Mouse (Mus musculus) kidney, postnatal 25 days (tissue): ENCODE results near the gene Esrrg.

ENCODE experiments used
- DNase-seq, 2 experiments: peaks; one replicate each; pipeline ENCODE4 v3.0.0; 2021; ENCODE audit warnings: mixed read lengths in 2 of 2

Gene Esrrg

GRCm38 (mm10) chr1:187710434-187710948, 101.9 kb downstream of the Esrrg start:
- no peak for DNase-seq

DNA sequence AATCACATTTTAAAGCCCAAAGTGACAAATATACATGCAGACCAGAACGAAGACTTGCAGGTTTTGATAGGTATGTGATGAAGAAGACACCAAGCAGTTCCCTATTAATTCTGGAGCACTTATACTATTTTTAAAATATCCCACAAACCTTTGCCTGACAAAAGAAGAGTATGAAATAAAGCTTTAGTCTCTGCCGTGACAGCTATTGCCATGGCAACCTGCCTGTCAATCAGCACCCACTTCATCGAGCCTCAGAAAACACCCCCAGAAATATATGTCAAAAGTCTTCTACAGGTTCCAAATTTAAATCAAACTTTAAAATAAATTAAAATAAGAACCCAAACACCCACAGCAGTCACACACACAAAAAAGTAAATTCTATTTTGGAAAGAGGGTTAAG, 112.4 kb downstream of the Esrrg start:
- no peak for DNase-seq

- DNase-seq: no peak
Observed at GRCm38 (mm10) chr1:187722016-187722415, 113.4 kb downstream of the Esrrg start.

DNA sequence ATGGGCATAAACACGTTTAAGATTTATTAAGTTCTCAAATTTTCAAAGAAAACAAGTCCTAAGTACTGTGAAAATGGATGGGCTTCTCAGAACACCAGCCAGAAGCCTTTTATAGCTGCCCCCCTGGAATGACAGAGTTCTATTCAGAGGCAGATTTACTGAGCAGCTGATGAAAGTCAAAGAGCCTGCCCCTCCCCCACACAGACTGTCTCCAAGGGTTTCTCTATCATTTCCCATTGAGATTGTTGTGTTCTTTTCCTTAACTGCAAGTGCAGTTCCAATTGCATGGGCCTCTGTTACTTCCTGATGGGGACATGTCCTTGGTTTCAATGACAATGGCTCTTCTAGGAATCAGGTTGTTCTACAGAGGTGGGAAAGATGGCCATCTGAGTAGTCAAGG, 116.1 kb downstream of the Esrrg start:
- no peak for DNase-seq

GRCm38 (mm10) chr1:187725351-187725750, 116.8 kb downstream of the Esrrg start:
- DNase-seq: no peak

DNA sequence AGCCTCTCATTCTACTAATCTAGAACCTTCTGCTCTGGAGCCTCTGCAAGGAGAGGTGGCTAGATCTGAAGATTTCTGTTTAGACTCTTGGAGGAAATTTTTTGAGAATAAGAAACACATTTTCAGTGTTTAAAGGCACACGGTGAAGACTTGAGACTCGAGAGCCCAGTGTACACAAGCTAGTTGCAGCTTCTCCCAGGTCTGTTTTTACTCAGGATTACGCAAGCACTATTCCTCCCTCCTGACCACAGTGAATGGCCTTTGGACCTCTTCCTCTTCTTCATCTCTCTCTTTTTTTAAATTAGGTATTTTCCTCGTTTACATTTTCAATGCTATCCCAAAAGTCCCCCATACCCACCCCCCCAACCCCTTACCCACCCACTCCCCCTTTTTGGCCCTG, 122.6 kb downstream of the Esrrg start:
- peak in 1 of 2 experiments; percentile 11 for DNase-seq

DNA sequence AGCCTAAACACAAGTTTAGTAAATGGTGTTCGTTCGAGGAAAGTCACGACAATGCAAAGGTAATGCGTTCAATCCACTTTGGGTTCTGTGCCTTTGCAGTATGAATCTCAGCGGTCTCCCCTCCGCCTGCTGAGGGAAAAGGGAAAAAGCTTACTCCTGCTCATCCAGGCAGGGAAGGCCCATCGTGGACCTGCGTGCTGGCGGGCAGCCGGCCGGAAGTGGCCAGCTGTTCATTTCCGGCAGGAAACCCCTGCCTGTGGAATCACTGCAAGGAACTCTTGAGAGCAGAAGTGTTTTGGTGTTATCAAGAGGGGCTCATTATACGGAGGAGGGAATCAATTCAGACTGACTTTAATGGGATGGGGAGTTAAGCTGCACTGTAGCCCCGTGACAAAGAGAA, 127.9 kb downstream of the Esrrg start:
- no peak for DNase-seq

DNA sequence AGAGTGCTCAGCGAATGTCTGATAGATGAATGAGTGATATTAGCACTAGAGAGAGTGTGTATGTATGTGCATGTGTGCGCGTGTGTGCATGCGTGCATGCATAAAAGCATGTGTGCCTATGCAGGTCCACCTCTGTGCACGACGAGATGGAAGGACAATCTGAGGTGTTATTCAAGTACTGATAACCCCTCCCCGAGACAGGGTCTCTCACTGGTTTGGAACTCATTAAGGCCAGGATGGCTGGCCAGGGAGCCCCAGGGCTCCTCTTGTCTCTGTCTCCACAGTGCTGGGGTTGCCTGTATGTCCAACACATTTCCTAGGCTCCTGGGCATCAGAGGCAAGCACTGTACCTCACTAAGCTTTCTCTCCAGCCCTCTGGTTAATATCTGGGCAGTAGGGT, 128.7 kb downstream of the Esrrg start:
- DNase-seq: no peak

- DNase-seq: no peak
Observed at GRCm38 (mm10) chr1:187740531-187740930, 131.9 kb downstream of the Esrrg start.

DNA sequence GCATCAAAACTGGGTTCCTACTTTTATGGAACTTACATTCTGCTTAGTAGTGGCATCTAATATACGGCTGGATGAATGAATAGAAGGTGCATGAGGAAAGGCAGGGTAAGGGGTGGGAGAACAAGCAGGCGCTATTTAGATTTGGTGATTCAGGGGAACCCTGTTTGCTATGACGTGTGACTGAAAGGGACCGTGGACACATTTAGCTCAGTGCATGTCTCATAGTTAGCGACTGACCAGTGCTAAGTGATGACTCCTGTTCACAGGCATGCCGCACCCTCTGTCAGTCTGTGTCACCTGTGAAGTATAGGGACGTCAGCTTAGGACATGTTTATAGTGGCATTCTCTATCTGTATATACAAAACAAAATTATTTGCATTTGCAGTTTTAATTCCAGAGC, 132.7 kb downstream of the Esrrg start:
- no peak for DNase-seq

DNA sequence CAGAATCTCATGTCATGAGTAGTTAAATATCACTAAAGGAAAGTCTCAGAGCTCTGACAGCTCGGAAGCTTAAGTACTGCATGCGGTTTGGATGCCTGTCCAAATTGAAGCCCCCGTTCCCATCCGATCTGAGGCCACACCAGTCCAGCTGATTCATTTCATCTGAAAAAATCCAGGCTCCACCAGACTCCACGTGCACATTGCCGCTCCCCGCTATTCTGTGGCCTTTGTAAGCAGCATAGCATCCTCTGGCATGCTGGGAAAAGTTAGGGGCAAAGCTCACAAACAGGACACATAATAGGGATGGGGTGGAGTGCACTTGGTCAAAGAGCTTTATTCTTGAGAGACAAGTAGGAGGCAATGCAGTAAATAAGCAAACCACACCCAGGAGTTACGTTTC, 133.5 kb downstream of the Esrrg start:
- DNase-seq: no peak

- no peak for DNase-seq
Observed at GRCm38 (mm10) chr1:187749294-187749693, 140.7 kb downstream of the Esrrg start.

DNA sequence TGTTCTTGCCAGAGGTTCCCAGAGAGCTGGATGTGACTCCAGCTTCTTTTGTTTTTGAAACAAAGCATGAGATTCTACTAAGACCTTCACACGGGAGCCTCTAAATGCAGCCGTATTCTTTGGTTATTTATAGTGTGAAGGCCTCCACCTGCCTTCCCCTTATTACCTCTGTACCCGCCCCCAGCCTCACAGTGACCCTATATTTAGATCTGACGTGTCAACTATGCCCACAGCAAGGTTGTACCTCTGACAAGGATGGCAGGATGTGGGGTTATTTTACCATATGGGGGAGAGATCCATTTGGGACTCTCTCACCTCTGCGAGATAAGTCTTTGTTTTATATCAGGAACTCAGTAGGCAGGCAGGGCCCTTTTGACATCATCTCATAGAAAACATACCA, 141.3 kb downstream of the Esrrg start:
- DNase-seq: no peak

DNA sequence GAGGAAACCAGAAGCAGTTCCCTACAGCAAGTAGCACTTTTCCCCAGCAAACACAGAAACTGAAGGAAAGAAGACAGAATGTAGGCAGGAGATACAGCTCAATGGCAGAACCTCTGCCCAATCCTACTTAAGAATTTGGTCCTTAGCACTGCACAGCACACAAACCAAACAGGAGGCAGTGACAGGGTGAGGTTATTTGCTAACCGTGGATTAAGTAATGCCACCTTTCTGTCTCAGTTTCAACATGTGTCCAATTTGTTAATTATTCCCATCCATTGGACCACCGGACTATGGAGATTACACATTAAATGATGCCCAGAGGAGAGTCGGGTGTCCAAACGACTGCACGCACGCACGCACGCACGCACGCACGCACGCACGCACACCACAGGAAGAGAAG, 146.9 kb downstream of the Esrrg start:
- DNase-seq: no peak

- DNase-seq: no peak
Observed at GRCm38 (mm10) chr1:187757981-187758380, 149.4 kb downstream of the Esrrg start.

DNA sequence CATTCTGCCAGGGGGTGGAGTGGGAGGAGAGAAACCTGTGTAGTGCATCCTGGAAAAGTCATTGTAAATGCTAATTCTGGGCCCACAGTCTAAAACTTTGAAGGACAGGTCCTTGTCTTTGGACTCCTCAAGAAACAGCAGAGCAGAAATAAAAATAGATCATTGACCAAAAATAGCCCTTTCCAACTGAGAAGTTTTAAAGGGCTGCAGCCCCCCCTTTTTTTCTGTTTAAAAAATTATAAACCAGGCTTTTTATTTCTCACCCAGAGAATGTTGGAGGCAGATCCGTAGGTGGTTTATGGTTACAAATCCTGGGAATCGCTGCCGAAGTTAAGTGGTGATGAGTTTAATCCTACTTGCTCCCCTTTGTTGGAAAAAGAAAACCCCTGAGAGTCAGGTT, 150.0 kb downstream of the Esrrg start:
- peak; percentile 15 to 52 for DNase-seq

- DNase-seq: peak; percentile 28 to 53
Observed at GRCm38 (mm10) chr1:187759536-187759935, 150.9 kb downstream of the Esrrg start.

DNA sequence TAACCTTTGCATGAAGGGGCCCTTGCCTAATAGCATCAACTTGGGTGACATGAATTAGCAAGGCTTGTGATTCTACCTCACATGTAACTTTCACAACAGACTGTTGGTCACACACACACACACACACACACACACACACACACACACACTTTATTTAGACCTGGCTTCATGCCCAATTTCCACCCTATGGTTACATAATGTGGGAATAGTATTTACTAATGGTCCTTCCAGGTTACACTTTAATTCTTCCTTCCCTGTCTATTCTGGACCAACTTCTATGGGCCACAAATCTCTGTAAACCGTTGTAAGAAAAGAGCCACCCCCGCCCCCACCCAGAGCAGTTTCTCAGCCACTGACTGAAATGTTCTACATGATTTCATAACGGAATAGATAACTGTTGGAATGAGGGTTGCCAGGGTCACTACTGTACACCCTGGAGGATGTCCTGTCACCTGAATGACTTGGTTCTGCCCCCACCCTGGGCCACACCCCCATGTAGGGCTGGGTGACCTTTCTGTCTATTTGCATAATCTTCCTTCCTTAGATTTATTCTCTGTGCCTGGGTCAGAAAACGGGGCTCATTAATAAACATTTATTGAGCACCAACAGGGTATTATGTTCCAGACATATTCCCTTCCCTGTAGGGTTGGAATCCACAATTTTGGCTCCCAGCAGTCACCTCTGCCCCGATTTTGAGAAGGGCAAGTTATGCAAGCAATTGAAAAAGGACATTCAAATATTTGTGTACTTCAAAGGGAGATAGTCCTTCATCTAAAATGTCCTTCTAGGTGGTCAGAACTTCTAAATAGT, 154.3 kb downstream of the Esrrg start:
- DNase-seq: peak; percentile 48 to 68

GRCm38 (mm10) chr1:187763451-187763755, 154.8 kb downstream of the Esrrg start:
- no peak for DNase-seq

GRCm38 (mm10) chr1:187763821-187764220, 155.2 kb downstream of the Esrrg start:
- DNase-seq: no peak

DNA sequence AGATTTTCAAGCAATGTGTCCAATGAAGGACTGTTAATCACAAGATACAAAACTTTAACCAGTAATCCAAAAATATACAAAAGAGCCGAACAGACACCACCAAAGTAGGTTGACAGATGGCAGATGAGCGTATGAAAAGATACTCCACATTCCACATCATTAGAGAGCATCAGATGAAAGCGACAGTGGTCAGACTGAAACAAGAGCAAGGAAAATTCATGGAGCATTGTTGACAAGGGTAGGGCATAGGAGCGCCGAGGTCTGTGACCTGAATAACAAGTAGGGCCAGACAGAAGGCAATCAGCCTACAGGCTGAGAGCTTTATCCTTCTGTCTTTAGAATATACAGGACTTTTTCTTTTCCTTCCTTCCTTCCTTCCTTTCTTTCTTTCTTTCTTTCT, 157.0 kb downstream of the Esrrg start:
- DNase-seq: no peak

GRCm38 (mm10) chr1:187767355-187767754, 158.8 kb downstream of the Esrrg start:
- DNase-seq: peak in 1 of 2 experiments; percentile 16

GRCm38 (mm10) chr1:187770234-187770633, 161.6 kb downstream of the Esrrg start:
- peak; percentile 60 to 85 for DNase-seq

GRCm38 (mm10) chr1:187771067-187771466, 162.5 kb downstream of the Esrrg start:
- no peak for DNase-seq

DNA sequence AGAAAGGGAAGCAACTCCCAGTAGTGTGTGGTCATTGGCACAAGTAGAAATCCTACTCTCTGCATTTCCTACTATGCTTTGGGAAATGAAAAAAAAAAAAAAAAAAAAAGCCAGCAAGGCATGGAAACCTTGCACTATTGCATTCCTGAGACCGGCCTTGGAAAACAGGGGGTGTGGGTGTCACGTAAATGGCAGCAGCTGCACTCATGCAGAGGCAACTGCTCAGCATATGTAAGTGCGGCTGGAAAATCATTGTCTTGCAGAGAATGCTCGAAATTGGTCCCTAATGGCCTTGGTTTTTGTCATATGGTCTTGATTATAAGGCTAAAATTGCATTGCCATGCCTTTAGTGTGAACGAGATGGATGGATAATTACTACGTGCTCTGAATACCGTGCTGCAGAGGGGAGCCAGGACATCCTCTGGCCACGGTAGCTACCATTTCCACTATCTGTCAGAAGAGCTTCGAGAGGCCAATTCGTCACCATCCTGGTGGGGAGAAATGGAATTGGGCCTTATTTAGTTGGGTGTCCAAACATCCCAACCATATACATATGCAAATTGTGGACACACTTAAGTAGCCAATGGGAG, 171.1 kb downstream of the Esrrg start:
- no peak for DNase-seq
